Mouse (Mus musculus) lung, postnatal 0 days (tissue): ENCODE data around the gene Slc2a4.

Experiments used
- CTCF ChIP-seq: IDR thresholded peaks from 2 replicates; pipeline ENCODE4 v1.5.1; 2016; ENCODE audit warnings: antibody characterized with exemption, mild to moderate bottlenecking
- EP300 ChIP-seq: IDR thresholded peaks from 2 replicates; pipeline ENCODE4 v1.6.1; 2016; ENCODE audit warnings: antibody characterized with exemption, mild to moderate bottlenecking, control low read depth

GRCm38 (mm10) chr11:69935137-69935879, 12.7 kb downstream of the Slc2a4 start, which contains the start of gene Ybx2:
- TF ChIP-seq CTCF, result no peak; the same call in 1 of the 2 replicates
- no peak for TF ChIP-seq EP300
